Mouse (Mus musculus): ENCODE measurements at regions not wholly inside any gene's neighbourhood (a gene's known extent, or its start where the extent isn't known, plus 50 kb on each side); places are given as distances from the start of the nearest gene placed in this dataset.

- H3ac ChIP-seq (ENCODE audit: control insufficient read depth, insufficient read length) = no peak overlapping the region
- no peak for TF ChIP-seq POLR2AphosphoS2 (IDR thresholded peaks at IDR 0.05; ENCODE audit: insufficient read length, low read depth)
- TF ChIP-seq TCF12 (IDR thresholded peaks at IDR 0.05; ENCODE audit: insufficient read depth, poor library complexity, severe bottlenecking) = no peak
- TF ChIP-seq REST (IDR thresholded peaks at IDR 0.05; ENCODE audit: insufficient read depth, insufficient read length) = no peak
- TF ChIP-seq MYOD1 (IDR thresholded peaks at IDR 0.05; ENCODE audit: control insufficient read depth in 1 of 3, insufficient read length in 2 of 3, low read depth in 2 of 3) = no peak
- TF ChIP-seq POLR2A (IDR thresholded peaks at IDR 0.05; ENCODE audit: insufficient read length, low read depth) = no peak
- no peak for TF ChIP-seq MAX (IDR thresholded peaks at IDR 0.05; ENCODE audit: low read depth)
- no peak for TF ChIP-seq TCF3 (IDR thresholded peaks at IDR 0.05; ENCODE audit: insufficient read length, low read depth)
- TF ChIP-seq E2F4 (IDR thresholded peaks at IDR 0.05; ENCODE audit: insufficient read depth) = no peak
- no peak for TF ChIP-seq USF1 (IDR thresholded peaks at IDR 0.05; ENCODE audit: low read depth)
- no peak for TF ChIP-seq SRF (IDR thresholded peaks at IDR 0.05; ENCODE audit: control insufficient read depth, insufficient read length, low read depth)
- no peak for TF ChIP-seq MYOG (IDR thresholded peaks at IDR 0.05; ENCODE audit: control insufficient read depth in 1 of 3, insufficient read depth in 1 of 3, insufficient read length in 2 of 3, low read depth in 2 of 3)
- no peak for TF ChIP-seq CEBPB (IDR thresholded peaks at IDR 0.05; ENCODE audit: insufficient read depth, poor library complexity, severe bottlenecking)
- H3K36me3 ChIP-seq (ENCODE audit: control insufficient read depth, insufficient read depth) = no peaks in the 10 kb centered on the region
- H3K79me2 ChIP-seq (ENCODE audit: control insufficient read depth, insufficient read depth) = no peaks in the 10 kb centered on the region
- no peaks in the 10 kb centered on the region for H3K27me3 ChIP-seq (ENCODE audit: control insufficient read depth, insufficient read depth, insufficient read length)
- no peak overlapping the region for H3K4me2 ChIP-seq (ENCODE audit: low read depth)
- H3K4me3 ChIP-seq = no peak overlapping the region
Measured at GRCm38 (mm10) chr13:75544728-75545127, 161.8 kb upstream of the Ell2 start.

DNA sequence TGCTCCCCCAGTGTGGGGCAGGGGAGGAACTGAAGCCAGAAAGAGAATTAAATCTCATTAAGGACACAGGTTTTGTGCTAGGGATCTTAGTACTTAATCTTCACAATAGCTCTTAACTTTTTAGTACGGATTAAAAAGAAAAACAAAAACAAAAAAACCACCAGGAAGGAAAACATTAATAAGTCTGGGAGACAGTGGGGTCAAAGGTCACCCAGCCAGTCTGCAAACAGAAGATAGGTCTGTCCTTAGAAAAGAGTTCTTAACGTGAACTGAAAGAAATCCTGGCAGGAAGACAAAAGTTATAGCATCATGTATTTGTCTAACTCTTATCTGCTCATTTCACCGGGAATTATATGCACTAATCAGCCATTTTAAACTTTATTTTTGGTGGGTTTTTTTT, 158.8 kb upstream of the Ell2 start:
- TF ChIP-seq REST (IDR thresholded peaks at IDR 0.05; ENCODE audit: insufficient read depth, insufficient read length) (no peak), USF1 (IDR thresholded peaks at IDR 0.05; ENCODE audit: low read depth) (no peak), MYOG (IDR thresholded peaks at IDR 0.05; ENCODE audit: control insufficient read depth in 1 of 3, insufficient read depth in 1 of 3, insufficient read length in 2 of 3, low read depth in 2 of 3) (no peak), POLR2AphosphoS2 (IDR thresholded peaks at IDR 0.05; ENCODE audit: insufficient read length, low read depth) (no peak), MYOD1 (IDR thresholded peaks at IDR 0.05; ENCODE audit: control insufficient read depth in 1 of 3, insufficient read length in 2 of 3, low read depth in 2 of 3) (no peak), TCF12 (IDR thresholded peaks at IDR 0.05; ENCODE audit: insufficient read depth, poor library complexity, severe bottlenecking) (no peak), TCF3 (IDR thresholded peaks at IDR 0.05; ENCODE audit: insufficient read length, low read depth) (no peak), E2F4 (IDR thresholded peaks at IDR 0.05; ENCODE audit: insufficient read depth) (no peak), MAX (IDR thresholded peaks at IDR 0.05; ENCODE audit: low read depth) (no peak), CEBPB (IDR thresholded peaks at IDR 0.05; ENCODE audit: insufficient read depth, poor library complexity, severe bottlenecking) (no peak), SRF (IDR thresholded peaks at IDR 0.05; ENCODE audit: control insufficient read depth, insufficient read length, low read depth) (no peak), POLR2A (IDR thresholded peaks at IDR 0.05; ENCODE audit: insufficient read length, low read depth) (no peak)
- Histone ChIP-seq H3K4me3 (no peak overlapping the region), H3ac (ENCODE audit: control insufficient read depth, insufficient read length) (no peak overlapping the region), H3K36me3 (ENCODE audit: control insufficient read depth, insufficient read depth) (no peaks in the 10 kb centered on the region), H3K4me2 (ENCODE audit: low read depth) (no peak overlapping the region), H3K27me3 (ENCODE audit: control insufficient read depth, insufficient read depth, insufficient read length) (no peaks in the 10 kb centered on the region), H3K79me2 (ENCODE audit: control insufficient read depth, insufficient read depth) (no peaks in the 10 kb centered on the region)

DNA sequence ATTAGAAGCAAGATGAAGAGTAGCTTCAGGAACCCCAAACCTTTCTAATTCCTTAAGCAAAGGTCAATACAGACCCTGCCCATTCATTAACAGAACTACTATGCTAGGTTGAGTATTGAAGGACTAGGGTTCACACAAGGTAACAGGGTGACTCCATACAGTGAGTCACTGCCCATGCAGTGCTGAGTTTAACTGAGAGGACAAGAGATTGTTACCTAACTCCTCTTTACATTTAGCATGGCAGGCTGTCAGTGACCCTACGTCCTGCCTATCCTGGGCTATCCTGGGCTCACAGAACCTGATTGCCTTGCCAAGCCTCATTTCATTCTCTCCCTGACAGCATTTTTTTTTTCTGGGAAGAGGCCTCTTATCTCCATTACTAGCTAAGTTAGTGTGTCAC, 127.6 kb upstream of the Ell2 start:
- H3K4me3 ChIP-seq = no peak overlapping the region
- no peak overlapping the region for H3K4me2 ChIP-seq (ENCODE audit: low read depth)
- no peaks in the 10 kb centered on the region for H3K27me3 ChIP-seq (ENCODE audit: control insufficient read depth, insufficient read depth, insufficient read length)
- no peak for TF ChIP-seq MYOD1 (IDR thresholded peaks at IDR 0.05; ENCODE audit: control insufficient read depth in 1 of 3, insufficient read length in 2 of 3, low read depth in 2 of 3)
- no peaks in the 10 kb centered on the region for H3K36me3 ChIP-seq (ENCODE audit: control insufficient read depth, insufficient read depth)
- H3K79me2 ChIP-seq (ENCODE audit: control insufficient read depth, insufficient read depth) = no peaks in the 10 kb centered on the region
- H3ac ChIP-seq (ENCODE audit: control insufficient read depth, insufficient read length) = no peak overlapping the region

GRCm38 (mm10) chr13:75590836-75591235, 115.7 kb upstream of the Ell2 start:
- no peaks in the 10 kb centered on the region for H3K79me2 ChIP-seq (ENCODE audit: control insufficient read depth, insufficient read depth)
- no peak overlapping the region for H3K4me3 ChIP-seq
- H3ac ChIP-seq (ENCODE audit: control insufficient read depth, insufficient read length) = no peak overlapping the region
- TF ChIP-seq CEBPB (IDR thresholded peaks at IDR 0.05; ENCODE audit: insufficient read depth, poor library complexity, severe bottlenecking) = no peak
- no peak for TF ChIP-seq E2F4 (IDR thresholded peaks at IDR 0.05; ENCODE audit: insufficient read depth)
- no peak for TF ChIP-seq POLR2A (IDR thresholded peaks at IDR 0.05; ENCODE audit: insufficient read length, low read depth)
- no peak for TF ChIP-seq REST (IDR thresholded peaks at IDR 0.05; ENCODE audit: insufficient read depth, insufficient read length)
- TF ChIP-seq MYOD1 (IDR thresholded peaks at IDR 0.05; ENCODE audit: control insufficient read depth in 1 of 3, insufficient read length in 2 of 3, low read depth in 2 of 3) = no peak
- no peak for TF ChIP-seq SRF (IDR thresholded peaks at IDR 0.05; ENCODE audit: control insufficient read depth, insufficient read length, low read depth)
- TF ChIP-seq MAX (IDR thresholded peaks at IDR 0.05; ENCODE audit: low read depth) = no peak
- TF ChIP-seq TCF12 (IDR thresholded peaks at IDR 0.05; ENCODE audit: insufficient read depth, poor library complexity, severe bottlenecking) = no peak
- TF ChIP-seq MYOG (IDR thresholded peaks at IDR 0.05; ENCODE audit: control insufficient read depth in 1 of 3, insufficient read depth in 1 of 3, insufficient read length in 2 of 3, low read depth in 2 of 3) = no peak
- TF ChIP-seq POLR2AphosphoS2 (IDR thresholded peaks at IDR 0.05; ENCODE audit: insufficient read length, low read depth) = no peak
- no peak for TF ChIP-seq TCF3 (IDR thresholded peaks at IDR 0.05; ENCODE audit: insufficient read length, low read depth)
- no peak for TF ChIP-seq USF1 (IDR thresholded peaks at IDR 0.05; ENCODE audit: low read depth)
- H3K27me3 ChIP-seq (ENCODE audit: control insufficient read depth, insufficient read depth, insufficient read length) = no peaks in the 10 kb centered on the region
- no peaks in the 10 kb centered on the region for H3K36me3 ChIP-seq (ENCODE audit: control insufficient read depth, insufficient read depth)
- no peak overlapping the region for H3K4me2 ChIP-seq (ENCODE audit: low read depth)

GRCm38 (mm10) chr13:75596856-75597255, 109.7 kb upstream of the Ell2 start:
- Histone ChIP-seq H3K79me2 (ENCODE audit: control insufficient read depth, insufficient read depth) (no peaks in the 10 kb centered on the region), H3K27me3 (ENCODE audit: control insufficient read depth, insufficient read depth, insufficient read length) (no peaks in the 10 kb centered on the region), H3ac (ENCODE audit: control insufficient read depth, insufficient read length) (no peak overlapping the region), H3K36me3 (ENCODE audit: control insufficient read depth, insufficient read depth) (no peaks in the 10 kb centered on the region), H3K4me3 (no peak overlapping the region), H3K4me2 (ENCODE audit: low read depth) (no peak overlapping the region)
- TF ChIP-seq TCF12 (IDR thresholded peaks at IDR 0.05; ENCODE audit: insufficient read depth, poor library complexity, severe bottlenecking) (peak; percentile 29), MYOD1 (IDR thresholded peaks at IDR 0.05; ENCODE audit: control insufficient read depth in 1 of 3, insufficient read length in 2 of 3, low read depth in 2 of 3) (peak in 2 of 3 experiments; percentile 50 to 58), POLR2AphosphoS2 (IDR thresholded peaks at IDR 0.05; ENCODE audit: insufficient read length, low read depth) (no peak)
